Mouse (Mus musculus): ENCODE measurements around the gene Ilkap.

- TF ChIP-seq CTCF (conservative IDR thresholded peaks at IDR 0.05; ENCODE audit: low read length) (no peak), POU5F1 (IDR thresholded peaks at IDR 0.05; ENCODE audit: borderline replicate concordance, low read length) (no peak)
Observed at GRCm38 (mm10) chr1:91413030-91413506, 14.5 kb upstream of the Ilkap start.

All from E14TG2a.4 (cell line).